Mouse (Mus musculus): ENCODE data around the gene Zfp94. TPM values are rescaled to one million over a fixed set of nuclear protein-coding genes. Genes with fewer than 3 reads are reported as not detected.

The Zfp94 gene
- polyA plus RNA-seq (2015; fragmentation: Nextera tagmentation; extraction: Ambion mirVana) = 22.2 and 23.1 TPM in 2 replicates

DNA sequence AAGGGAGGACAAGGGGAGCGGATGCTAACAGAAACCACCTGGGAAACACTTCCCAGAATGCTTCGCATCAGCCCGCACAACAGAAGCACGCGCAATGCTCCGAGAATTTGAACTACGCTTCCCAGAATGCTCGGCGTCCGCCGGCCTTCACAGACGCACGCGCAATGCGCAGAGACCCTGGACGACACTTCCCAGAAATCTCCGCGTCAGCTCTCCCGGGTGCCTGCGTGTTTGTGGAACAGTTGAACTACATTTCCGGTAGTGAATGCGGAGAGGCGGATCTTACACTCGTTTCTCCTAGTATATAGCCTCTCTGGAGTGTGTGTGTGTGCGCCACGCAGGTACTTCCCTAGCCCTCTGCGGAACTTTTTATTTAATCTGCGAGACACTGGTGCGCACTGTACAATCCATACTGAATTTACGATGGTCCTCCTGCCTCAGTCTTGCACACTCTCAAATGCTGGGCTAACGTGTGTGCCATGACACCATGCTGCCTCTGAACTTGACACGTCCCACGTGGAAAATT lies at the start of gene Zfp94:
Zfp94 (minus strand) TSS at position 100 of the 526 bp plus-strand sequence.
- no peaks in the 10 kb centered on the region for H3K36me3 ChIP-seq (ENCODE audit: control insufficient read depth, insufficient read depth, low read length)
- peaks cover 4% of the 10 kb centered on the region; the same call in 1 of the 2 replicates for H3K4me1 ChIP-seq (ENCODE audit: control insufficient read depth, insufficient read depth, low read length)
- peak within 1 kb of the TSS; percentile 83 for H3K4me2 ChIP-seq (ENCODE audit: low read length)
- peak; percentile 95 for ATAC-seq
- H3K27ac ChIP-seq (ENCODE audit: low read length) = peak within 1 kb of the TSS; percentile 86
- no peaks in the 10 kb centered on the region for H3K27me3 ChIP-seq (ENCODE audit: control insufficient read depth, insufficient read depth, low read depth, low read length)
- no peaks in the 10 kb centered on the region for H3K9me3 ChIP-seq (replicated peaks; ENCODE audit: control insufficient read depth, low read length, poor library complexity, severe bottlenecking)
- under 1% methylated on average over 33 of the region's 33 CpGs for WGBS
- peak within 1 kb of the TSS; percentile 96 for H3K9ac ChIP-seq (ENCODE audit: low read depth, low read length)
- peak within 1 kb of the TSS; percentile 76 for H3K4me3 ChIP-seq (ENCODE audit: low read depth, low read length)

DNA sequence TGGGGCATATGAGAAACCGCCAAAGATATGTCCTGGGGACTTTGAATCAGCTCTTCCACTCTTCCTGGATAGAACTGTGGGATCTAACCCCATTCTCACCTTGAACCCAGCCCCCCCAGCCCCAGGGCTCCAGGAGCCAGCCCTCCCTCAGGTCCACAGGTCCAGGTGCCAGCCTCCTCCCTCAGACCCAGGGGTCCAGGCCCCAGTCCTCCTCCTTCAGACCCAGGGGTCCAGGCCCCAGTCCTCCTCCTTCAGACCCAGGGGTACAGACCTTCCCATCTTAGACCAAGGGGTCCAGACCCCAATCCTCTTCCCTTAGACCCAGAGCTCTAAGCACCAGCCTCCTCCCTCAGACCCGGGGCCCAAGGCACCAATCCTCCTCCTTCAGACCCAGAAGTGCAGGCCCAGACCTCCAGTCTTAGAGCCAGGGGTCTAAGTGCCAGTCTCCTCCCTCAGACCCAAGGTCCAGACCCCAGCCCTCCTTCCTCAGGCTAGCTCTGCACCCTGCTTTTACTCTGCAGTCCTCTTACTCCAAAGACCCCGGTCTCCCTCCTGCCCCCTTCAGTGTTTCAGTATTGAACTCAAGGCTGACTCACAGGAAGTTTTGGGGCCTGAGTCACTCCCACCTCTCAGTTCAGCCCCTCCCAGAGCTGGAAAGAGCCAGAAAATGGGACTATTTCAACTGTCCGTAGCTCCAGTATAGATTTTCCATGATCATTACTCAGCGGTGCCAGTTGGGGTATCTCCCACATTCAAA lies 49.0 kb upstream of the Zfp94 start:
- peak; percentile 39 for ATAC-seq
- peak overlapping the region; percentile 33; the same call in 1 of the 2 replicates for H3K9ac ChIP-seq (ENCODE audit: low read depth, low read length)
- 75% methylated on average over 5 of the region's 5 CpGs for whole genome bisulfite sequencing

DNA sequence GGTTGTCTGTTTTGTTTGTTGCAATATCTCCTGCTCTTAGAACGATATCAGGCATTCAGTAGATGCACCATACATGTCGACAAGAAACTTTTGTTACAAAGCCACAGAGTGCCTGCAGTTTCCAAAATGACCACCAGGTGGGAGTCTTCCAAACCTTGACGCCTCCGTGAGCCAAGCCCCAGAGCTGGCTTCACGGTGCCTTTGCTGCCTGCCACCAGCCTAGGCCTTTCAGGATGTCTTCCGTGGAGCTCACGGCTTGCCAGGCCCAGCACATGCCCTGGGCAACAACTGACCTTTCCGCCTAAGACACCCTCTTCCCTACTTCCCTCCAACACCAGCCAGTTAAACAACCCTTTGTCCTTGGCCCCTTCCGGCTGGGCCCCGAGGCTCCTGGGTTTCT lies 48.4 kb upstream of the Zfp94 start:
- WGBS = 25% methylated on average over 10 of the region's 10 CpGs
- no peak overlapping the region for H3K4me3 ChIP-seq (ENCODE audit: low read depth, low read length)
- H3K27ac ChIP-seq (ENCODE audit: low read length) = no peak overlapping the region
- no peaks in the 10 kb centered on the region for H3K9me3 ChIP-seq (replicated peaks; ENCODE audit: control insufficient read depth, low read length, poor library complexity, severe bottlenecking)
- H3K4me1 ChIP-seq (ENCODE audit: control insufficient read depth, insufficient read depth, low read length) = no peaks in the 10 kb centered on the region
- peak overlapping the region; percentile 33; the same call in 1 of the 2 replicates for H3K9ac ChIP-seq (ENCODE audit: low read depth, low read length)
- no peak overlapping the region for H3K4me2 ChIP-seq (ENCODE audit: low read length)
- H3K27me3 ChIP-seq (ENCODE audit: control insufficient read depth, insufficient read depth, low read depth, low read length) = no peaks in the 10 kb centered on the region
- no peaks in the 10 kb centered on the region for H3K36me3 ChIP-seq (ENCODE audit: control insufficient read depth, insufficient read depth, low read length)
- peak; percentile 82 for ATAC-seq

More for the DNA sequence above, 49.0 kb upstream of the Zfp94 start:
- no peaks in the 10 kb centered on the region for H3K9me3 ChIP-seq (replicated peaks; ENCODE audit: control insufficient read depth, low read length, poor library complexity, severe bottlenecking)
- no peak overlapping the region for H3K27ac ChIP-seq (ENCODE audit: low read length)
- no peaks in the 10 kb centered on the region for H3K4me1 ChIP-seq (ENCODE audit: control insufficient read depth, insufficient read depth, low read length)
- no peak overlapping the region for H3K4me2 ChIP-seq (ENCODE audit: low read length)
- no peaks in the 10 kb centered on the region for H3K27me3 ChIP-seq (ENCODE audit: control insufficient read depth, insufficient read depth, low read depth, low read length)
- H3K36me3 ChIP-seq (ENCODE audit: control insufficient read depth, insufficient read depth, low read length) = no peaks in the 10 kb centered on the region
- H3K4me3 ChIP-seq (ENCODE audit: low read depth, low read length) = no peak overlapping the region

DNA sequence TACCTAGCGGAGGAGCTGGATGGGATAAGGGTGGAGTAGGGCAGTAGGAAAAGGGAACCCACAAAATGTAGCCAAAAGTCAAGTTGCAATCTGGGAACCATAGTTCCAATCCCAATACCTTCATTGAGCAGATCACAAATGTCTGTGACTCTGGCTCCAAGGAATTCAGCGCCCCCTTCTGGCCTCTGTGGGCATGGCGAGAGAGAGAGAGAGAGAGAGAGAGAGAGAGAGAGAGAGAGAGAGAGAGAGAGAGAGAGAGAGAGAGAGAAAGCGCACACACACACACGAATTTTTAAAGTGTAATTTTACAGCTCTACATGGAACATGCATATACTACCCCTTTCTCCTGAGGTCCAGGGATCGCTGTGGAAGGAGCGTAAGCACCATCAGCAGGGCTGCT lies 46.8 kb upstream of the Zfp94 start:
- H3K4me1 ChIP-seq (ENCODE audit: control insufficient read depth, insufficient read depth, low read length) = no peaks in the 10 kb centered on the region
- no peaks in the 10 kb centered on the region for H3K36me3 ChIP-seq (ENCODE audit: control insufficient read depth, insufficient read depth, low read length)
- H3K9me3 ChIP-seq (replicated peaks; ENCODE audit: control insufficient read depth, low read length, poor library complexity, severe bottlenecking) = no peaks in the 10 kb centered on the region
- no peak overlapping the region for H3K4me3 ChIP-seq (ENCODE audit: low read depth, low read length)
- H3K4me2 ChIP-seq (ENCODE audit: low read length) = no peak overlapping the region
- H3K9ac ChIP-seq (ENCODE audit: low read depth, low read length) = no peak overlapping the region
- no peak for ATAC-seq
- no peak overlapping the region for H3K27ac ChIP-seq (ENCODE audit: low read length)
- no peaks in the 10 kb centered on the region for H3K27me3 ChIP-seq (ENCODE audit: control insufficient read depth, insufficient read depth, low read depth, low read length)
- 20% methylated on average over 6 of the region's 7 CpGs for WGBS

DNA sequence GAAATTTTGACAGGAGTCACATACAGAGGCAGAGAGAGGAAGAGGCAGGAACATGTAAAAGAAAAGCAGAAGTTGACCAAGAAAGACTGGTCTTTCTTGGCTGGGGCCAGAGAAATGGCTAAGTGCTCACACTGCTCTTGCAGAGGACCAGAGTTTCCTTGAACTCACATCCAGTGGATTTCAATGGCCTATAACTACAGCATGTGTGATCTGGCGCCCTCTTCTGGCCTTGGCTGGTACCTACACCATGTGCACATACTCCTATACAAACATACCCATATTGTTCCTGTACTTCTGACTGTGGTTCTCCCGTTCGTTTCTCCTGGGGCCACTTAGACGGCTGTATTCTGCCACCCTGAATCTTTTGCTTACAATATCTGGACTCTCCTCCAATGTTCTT lies 44.5 kb upstream of the Zfp94 start:
- H3K9me3 ChIP-seq (replicated peaks; ENCODE audit: control insufficient read depth, low read length, poor library complexity, severe bottlenecking) = no peaks in the 10 kb centered on the region
- H3K9ac ChIP-seq (ENCODE audit: low read depth, low read length) = no peak overlapping the region
- no peak overlapping the region for H3K4me2 ChIP-seq (ENCODE audit: low read length)
- no peak overlapping the region for H3K4me3 ChIP-seq (ENCODE audit: low read depth, low read length)
- no peaks in the 10 kb centered on the region for H3K36me3 ChIP-seq (ENCODE audit: control insufficient read depth, insufficient read depth, low read length)
- H3K4me1 ChIP-seq (ENCODE audit: control insufficient read depth, insufficient read depth, low read length) = no peaks in the 10 kb centered on the region
- H3K27ac ChIP-seq (ENCODE audit: low read length) = no peak overlapping the region
- no peak for ATAC-seq
- WGBS = 67% methylated on average over 4 of the region's 4 CpGs
- H3K27me3 ChIP-seq (ENCODE audit: control insufficient read depth, insufficient read depth, low read depth, low read length) = no peaks in the 10 kb centered on the region

DNA sequence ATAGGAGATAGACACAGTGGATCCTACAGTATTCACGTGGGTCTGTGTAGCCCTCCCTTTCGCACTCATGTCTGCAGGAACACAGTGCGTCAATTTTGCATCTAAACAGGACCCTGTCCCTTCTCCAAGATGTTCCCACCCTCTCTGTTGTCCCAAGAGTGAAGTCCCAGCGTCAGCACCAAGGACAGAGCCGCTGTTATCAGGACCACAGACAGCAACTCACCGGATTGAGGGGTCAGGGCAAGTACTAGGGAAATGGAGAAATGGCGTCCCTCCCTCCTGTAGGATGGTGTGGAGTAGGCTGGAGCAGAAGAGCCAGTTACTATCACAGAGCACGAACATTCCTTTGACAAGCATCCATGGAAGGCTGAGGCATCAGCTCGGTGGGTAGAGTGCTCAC lies 42.8 kb upstream of the Zfp94 start:
- Histone ChIP-seq H3K4me2 (ENCODE audit: low read length) (no peak overlapping the region), H3K9me3 (replicated peaks; ENCODE audit: control insufficient read depth, low read length, poor library complexity, severe bottlenecking) (no peaks in the 10 kb centered on the region), H3K4me3 (ENCODE audit: low read depth, low read length) (no peak overlapping the region), H3K9ac (ENCODE audit: low read depth, low read length) (no peak overlapping the region), H3K4me1 (ENCODE audit: control insufficient read depth, insufficient read depth, low read length) (no peaks in the 10 kb centered on the region), H3K27ac (ENCODE audit: low read length) (no peak overlapping the region), H3K36me3 (ENCODE audit: control insufficient read depth, insufficient read depth, low read length) (no peaks in the 10 kb centered on the region), H3K27me3 (ENCODE audit: control insufficient read depth, insufficient read depth, low read depth, low read length) (no peaks in the 10 kb centered on the region)
- WGBS = 30% methylated on average over 9 of the region's 9 CpGs
- no peak for ATAC-seq

DNA sequence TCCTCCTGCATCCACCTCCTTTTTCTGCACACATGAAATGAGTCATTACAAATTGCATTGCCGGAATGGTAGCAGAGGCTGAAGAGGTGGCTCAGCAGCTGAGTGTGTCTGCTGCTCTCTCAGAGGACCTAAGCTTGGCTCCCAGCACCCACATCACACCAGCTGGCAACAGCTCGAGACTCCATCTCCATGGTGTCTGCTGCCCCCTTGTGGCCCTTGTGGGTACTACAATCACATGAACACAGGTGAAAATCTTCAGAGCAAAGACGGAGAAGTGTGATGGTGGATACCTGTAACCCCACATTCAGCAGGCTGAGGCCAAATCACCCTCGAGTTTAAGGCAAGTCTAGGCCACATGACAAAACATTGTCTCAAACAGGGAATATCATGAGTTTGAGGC lies 41.4 kb upstream of the Zfp94 start:
- H3K4me2 ChIP-seq (ENCODE audit: low read length) = no peak overlapping the region
- no peaks in the 10 kb centered on the region; the same call in 1 of the 2 replicates for H3K27me3 ChIP-seq (ENCODE audit: control insufficient read depth, insufficient read depth, low read depth, low read length)
- H3K9ac ChIP-seq (ENCODE audit: low read depth, low read length) = no peak overlapping the region
- no peaks in the 10 kb centered on the region for H3K36me3 ChIP-seq (ENCODE audit: control insufficient read depth, insufficient read depth, low read length)
- no peaks in the 10 kb centered on the region for H3K4me1 ChIP-seq (ENCODE audit: control insufficient read depth, insufficient read depth, low read length)
- no peak overlapping the region for H3K27ac ChIP-seq (ENCODE audit: low read length)
- no peak for ATAC-seq
- WGBS = 47% methylated on average over 4 of the region's 4 CpGs
- H3K9me3 ChIP-seq (replicated peaks; ENCODE audit: control insufficient read depth, low read length, poor library complexity, severe bottlenecking) = no peaks in the 10 kb centered on the region
- H3K4me3 ChIP-seq (ENCODE audit: low read depth, low read length) = no peak overlapping the region

DNA sequence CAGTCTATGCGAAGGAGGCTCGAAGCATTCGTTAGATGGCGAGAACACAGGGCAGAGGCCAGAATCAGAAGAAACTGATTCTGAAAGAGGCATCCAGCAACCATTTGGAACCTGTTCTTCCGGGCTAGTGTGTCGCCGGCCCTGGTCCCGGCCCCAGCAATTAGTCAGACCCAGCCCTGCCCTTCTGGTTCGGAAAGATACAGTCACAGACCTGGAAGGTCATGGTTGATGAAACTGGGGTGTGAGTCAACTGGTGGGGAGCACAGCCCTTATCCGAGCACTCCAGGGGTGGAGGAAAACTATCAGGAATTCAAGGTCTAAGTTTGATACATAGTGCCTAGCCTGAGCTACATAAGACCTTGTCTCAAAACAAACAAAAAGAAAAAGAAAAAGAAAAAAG lies 39.6 kb upstream of the Zfp94 start:
- H3K9me3 ChIP-seq (replicated peaks; ENCODE audit: control insufficient read depth, low read length, poor library complexity, severe bottlenecking) = no peaks in the 10 kb centered on the region
- H3K27ac ChIP-seq (ENCODE audit: low read length) = no peak overlapping the region
- ATAC-seq = no peak
- no peak overlapping the region for H3K9ac ChIP-seq (ENCODE audit: low read depth, low read length)
- no peaks in the 10 kb centered on the region for H3K36me3 ChIP-seq (ENCODE audit: control insufficient read depth, insufficient read depth, low read length)
- WGBS = 82% methylated on average over 10 of the region's 10 CpGs
- H3K4me1 ChIP-seq (ENCODE audit: control insufficient read depth, insufficient read depth, low read length) = no peaks in the 10 kb centered on the region
- no peak overlapping the region for H3K4me2 ChIP-seq (ENCODE audit: low read length)
- no peaks in the 10 kb centered on the region; the same call in 1 of the 2 replicates for H3K27me3 ChIP-seq (ENCODE audit: control insufficient read depth, insufficient read depth, low read depth, low read length)
- H3K4me3 ChIP-seq (ENCODE audit: low read depth, low read length) = no peak overlapping the region

DNA sequence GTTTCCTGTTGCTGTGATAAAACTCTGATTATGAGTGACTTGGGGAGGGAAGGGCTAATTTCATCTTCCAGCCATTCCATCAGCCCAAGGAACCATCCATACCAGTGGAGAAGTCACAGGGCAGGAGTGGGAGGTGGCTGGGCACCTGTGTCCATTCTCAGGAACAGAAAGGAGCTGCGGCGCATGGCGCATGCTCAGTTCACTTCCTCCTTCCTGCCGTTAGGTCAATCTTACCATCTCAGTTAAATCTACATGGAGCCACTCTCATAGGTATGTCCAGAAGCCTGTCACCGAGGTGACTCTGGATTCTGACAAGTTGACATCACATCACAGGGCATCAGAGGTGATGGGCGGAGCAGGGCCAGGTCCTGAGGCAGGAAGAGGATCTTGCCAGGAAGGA lies 39.2 kb upstream of the Zfp94 start:
- Histone ChIP-seq H3K9ac (ENCODE audit: low read depth, low read length) (no peak overlapping the region), H3K4me2 (ENCODE audit: low read length) (no peak overlapping the region), H3K36me3 (ENCODE audit: control insufficient read depth, insufficient read depth, low read length) (no peaks in the 10 kb centered on the region), H3K4me1 (ENCODE audit: control insufficient read depth, insufficient read depth, low read length) (no peaks in the 10 kb centered on the region), H3K4me3 (ENCODE audit: low read depth, low read length) (no peak overlapping the region), H3K27ac (ENCODE audit: low read length) (no peak overlapping the region), H3K27me3 (ENCODE audit: control insufficient read depth, insufficient read depth, low read depth, low read length) (no peaks in the 10 kb centered on the region; the same call in 1 of the 2 replicates), H3K9me3 (replicated peaks; ENCODE audit: control insufficient read depth, low read length, poor library complexity, severe bottlenecking) (no peaks in the 10 kb centered on the region)
- ATAC-seq = no peak
- WGBS = 90% methylated on average over 6 of the region's 6 CpGs

Data from midbrain, embryonic 16.5 days (tissue).